Mouse (Mus musculus): ENCODE results near the gene B4galnt1. TPM values are rescaled to one million over a fixed set of nuclear protein-coding genes. Genes with fewer than 3 reads are reported as not detected.
"Not testable (repeated sequence)": the region's sequence is repeated elsewhere in the genome, so short reads cannot be mapped to it uniquely, and the experiment has no call there.

Gene B4galnt1
- total RNA-seq (2021): 1 to 10 TPM; 2.9 to 3.8 TPM
- long read RNA-seq, experiment 1, transcript B4galnt1-201 (11 exons, 2,395 nt): major isoform, 6 of 8 reads
- long read RNA-seq, experiment 1, partial matches to known transcripts: 2 of 8 reads
- long read RNA-seq, experiment 1, other reads (novel, unspliced or antisense): 0 of 8 reads
- long read RNA-seq, experiment 2, partial matches to known transcripts: 2 of 8 reads
- long read RNA-seq, experiment 2, other reads (novel, unspliced or antisense): 2 of 8 reads

GRCm38 (mm10) chr10:127164631-127165353 lies at the start of gene B4galnt1:
Gene B4galnt1 (plus strand): TSS chr10:127165225.
- peak; percentile 83 to 84 for DNase-seq
- intact Hi-C loops (cut with DNase I): loop anchor here (2.0 to 5.0 kb wide), 2 partner anchors 37 to 64 kb away; no protein-coding TSS in a partner anchor

DNA sequence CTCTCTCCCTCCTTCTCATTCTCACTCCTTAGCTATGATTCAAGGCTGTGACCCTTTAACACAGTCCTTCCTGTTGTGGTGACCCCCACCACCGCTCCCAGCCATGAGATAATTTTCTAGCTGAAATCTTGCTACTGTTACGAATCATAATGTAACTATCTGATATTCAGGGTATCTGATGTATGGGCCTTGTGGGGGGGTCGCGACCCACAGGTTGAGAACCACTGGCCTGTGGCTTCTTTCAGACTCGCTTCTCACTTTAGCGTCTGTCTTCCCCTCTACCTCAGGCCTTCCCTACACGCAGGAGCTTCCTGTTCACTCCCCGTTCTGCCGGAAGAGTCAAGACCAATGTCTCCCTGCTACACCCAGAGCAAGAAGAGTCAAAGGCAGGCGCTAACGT lies 46.6 kb upstream of the B4galnt1 start:
- DNase-seq: no peak
- intact Hi-C loops (cut with DNase I): no loop called here

- DNase-seq: no peak
- intact Hi-C loops (cut with DNase I): no loop called here
These were observed 45.8 kb upstream of the B4galnt1 start for GRCm38 (mm10) chr10:127119229-127119628.

DNA sequence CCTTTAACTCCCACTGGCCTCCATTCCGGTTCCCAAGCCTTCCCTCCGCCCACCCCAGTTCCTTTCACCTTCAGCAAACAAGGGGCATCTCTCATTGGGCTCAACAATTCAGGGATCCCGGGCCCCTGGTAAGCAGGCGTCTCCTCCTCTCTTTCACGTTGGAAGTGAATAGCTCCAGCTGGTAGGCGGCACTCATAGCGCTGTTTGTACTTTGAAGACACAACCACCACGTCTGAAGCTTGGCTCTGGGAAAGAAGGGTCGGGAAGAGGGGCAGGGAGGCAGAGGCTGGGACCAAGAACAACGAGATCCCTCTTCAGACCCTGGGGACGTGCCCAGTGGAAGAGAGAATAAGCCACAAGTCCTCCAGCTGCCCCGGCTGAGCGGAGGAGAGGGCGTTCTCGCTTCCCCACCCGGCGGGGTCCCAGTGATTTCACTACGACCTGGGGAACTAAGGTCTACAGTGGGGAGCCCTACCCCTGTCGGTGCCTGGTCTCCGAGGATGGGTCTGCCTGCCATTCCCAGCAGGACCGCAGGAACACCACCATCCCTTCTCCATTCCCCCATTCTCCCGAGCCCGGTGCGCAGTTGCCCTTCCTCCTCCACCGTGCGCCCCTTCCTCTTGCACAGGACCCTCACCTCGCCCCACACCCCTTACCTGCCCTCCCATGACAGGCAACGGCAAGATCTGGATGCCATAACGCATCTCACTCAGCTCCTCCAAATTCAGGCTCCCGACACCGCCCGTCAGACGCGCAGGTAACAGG lies 44.5 kb upstream of the B4galnt1 start:
- DNase-seq: no peak
- intact Hi-C loops (cut with DNase I): loop anchor here (5.0 kb wide), 1 partner anchor 192 kb away; the partner anchor contains the start of gene Mars

DNA sequence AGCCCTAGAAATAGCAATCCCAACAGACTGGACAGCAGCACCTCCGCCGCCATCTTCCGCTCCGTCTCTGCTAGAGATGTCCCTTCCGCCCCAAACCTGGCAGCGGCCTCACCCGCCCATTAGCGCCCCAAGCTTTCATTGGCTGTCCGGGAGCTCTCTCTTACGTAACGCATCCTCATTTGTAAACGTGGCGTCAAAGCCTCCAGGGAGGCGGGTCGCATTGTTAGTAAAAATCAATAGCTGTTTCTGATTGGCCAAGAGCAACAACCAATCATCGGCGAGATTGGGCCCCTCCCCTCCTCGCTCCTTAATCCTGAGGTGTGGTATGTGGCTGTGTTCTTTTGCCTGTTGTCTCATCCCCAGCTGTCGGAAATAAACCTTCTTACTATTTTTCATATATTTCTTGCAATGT lies 44.0 kb upstream of the B4galnt1 start, which contains the start of gene Os9:
Gene Os9 (minus strand): TSS at position 66 of the 412 bp plus-strand sequence.
- intact Hi-C loops (cut with DNase I): loop anchor here (5.0 kb wide), 1 partner anchor 191 kb away; the partner anchor contains the start of gene Mars
- DNase-seq: peak; percentile 93 to 96

GRCm38 (mm10) chr10:127122018-127122417 lies 43.0 kb upstream of the B4galnt1 start:
- intact Hi-C loops (cut with DNase I): loop anchor here (2.0 to 5.0 kb wide), 2 partner anchors 109 to 190 kb away; partner anchors contain the start of gene Mars

GRCm38 (mm10) chr10:127122784-127123435 lies 42.1 kb upstream of the B4galnt1 start:
- intact Hi-C loops (cut with DNase I): loop anchor here (2.0 to 5.0 kb wide), 2 partner anchors 108 to 189 kb away; partner anchors contain the start of gene Mars
- no peak for DNase-seq

More at GRCm38 (mm10) chr10:127122018-127122417, 43.0 kb upstream of the B4galnt1 start:
- DNase-seq: no peak

DNA sequence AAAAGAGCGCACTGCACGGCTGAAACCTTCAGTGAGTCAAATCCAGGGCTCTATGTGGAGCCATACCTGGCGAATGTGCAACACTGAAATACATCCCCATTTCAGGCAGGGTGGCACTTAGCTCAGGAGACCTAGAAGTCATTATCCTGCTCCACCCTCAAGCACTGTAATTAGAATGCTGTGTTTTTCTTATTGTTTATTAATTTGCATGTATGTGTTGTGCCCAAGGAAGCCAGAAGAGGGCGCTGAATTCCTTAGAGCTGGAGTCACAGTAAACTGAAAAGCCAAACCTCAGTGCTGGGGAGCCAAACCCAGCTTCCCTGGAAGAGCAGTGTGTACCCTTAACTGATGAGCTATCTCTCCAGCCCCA lies 41.6 kb upstream of the B4galnt1 start:
- intact Hi-C loops (cut with DNase I): loop anchor here (2.0 to 5.0 kb wide), 2 partner anchors 107 to 189 kb away; partner anchors contain the start of gene Mars
- DNase-seq: peak; percentile 63 to 74

GRCm38 (mm10) chr10:127125210-127126001 lies 39.6 kb upstream of the B4galnt1 start:
- DNase-seq: no peak
- intact Hi-C loops (cut with DNase I): loop anchor here (5.0 kb wide), 1 partner anchor 42 kb away; the partner anchor contains the start of gene B4galnt1

DNA sequence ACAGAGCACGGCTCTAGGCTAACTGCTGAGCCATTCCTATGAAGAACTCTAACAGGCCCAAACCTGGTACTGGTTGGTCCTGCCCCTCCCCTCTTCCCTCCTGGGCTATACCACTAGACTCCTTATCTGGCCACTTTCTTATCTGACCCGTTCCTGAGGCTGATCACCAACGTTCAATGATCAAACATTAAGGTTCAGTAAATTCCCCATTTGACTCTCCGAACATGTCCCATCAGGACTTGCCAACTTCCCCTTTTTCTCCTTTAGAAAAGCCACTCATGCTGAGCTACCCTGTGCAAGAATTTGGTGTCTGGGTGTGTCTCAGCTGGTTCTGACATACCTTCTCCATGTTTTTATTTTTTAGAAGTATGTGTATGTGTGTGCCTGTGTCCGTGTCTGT lies 38.4 kb upstream of the B4galnt1 start:
- intact Hi-C loops (cut with DNase I): loop anchor here (5.0 kb wide), 1 partner anchor 41 kb away; the partner anchor contains the start of gene B4galnt1
- no peak for DNase-seq

DNA sequence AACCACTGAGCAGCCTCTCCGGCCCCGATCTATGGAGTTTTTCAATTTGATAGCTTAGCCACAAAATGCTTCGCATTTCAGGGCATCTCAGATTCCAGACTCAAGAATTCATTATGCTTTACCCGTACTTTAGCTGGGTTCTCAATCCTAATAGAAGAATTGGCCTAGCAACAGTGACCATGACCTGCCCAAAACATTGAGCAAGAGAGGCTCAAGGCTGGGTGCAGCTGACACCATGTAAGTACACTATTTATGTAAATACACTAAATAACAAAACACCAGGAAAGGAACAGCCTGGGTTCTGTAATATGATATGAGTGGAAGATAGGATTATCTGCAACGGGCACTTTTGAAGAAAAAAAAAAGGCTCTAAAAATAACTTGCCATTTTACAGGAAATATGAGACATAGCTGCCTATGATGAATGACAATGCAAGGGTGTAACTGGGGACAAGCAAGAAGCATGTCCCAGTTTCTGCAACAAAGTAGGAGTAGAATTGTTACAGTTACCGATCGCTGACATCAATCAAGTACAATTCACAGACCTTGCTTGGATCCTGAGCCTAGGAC lies 37.2 kb upstream of the B4galnt1 start:
- no peak for DNase-seq
- intact Hi-C loops (cut with DNase I): loop anchor here (5.0 kb wide), 1 partner anchor 40 kb away; the partner anchor contains the start of gene B4galnt1

- intact Hi-C loops (cut with DNase I): loop anchor here (5.0 kb wide), 1 partner anchor 38 kb away; the partner anchor contains the start of gene B4galnt1
These were observed 35.6 kb upstream of the B4galnt1 start for GRCm38 (mm10) chr10:127129431-127129830.

DNA sequence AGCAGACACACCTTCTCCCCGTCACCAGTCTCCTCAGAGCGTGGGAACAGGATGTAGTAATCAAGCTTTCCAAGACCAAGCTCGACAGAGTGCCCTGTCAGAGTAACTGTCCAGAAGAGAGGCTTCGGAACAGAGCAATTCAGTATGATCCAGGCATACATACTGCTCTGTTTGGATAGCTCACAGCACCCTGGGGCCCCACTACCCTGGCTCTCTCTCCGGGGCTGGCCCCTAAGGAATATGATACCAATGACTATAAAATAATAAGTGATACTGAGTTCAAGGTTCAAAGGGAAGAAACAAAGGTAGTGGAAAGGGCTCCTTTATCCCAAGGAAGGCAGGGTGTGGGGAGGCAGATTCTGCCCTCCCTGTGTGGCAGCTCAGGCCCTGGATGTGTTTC lies 32.6 kb upstream of the B4galnt1 start:
- DNase-seq: no peak
- intact Hi-C loops (cut with DNase I): no loop called here

More at GRCm38 (mm10) chr10:127129431-127129830, 35.6 kb upstream of the B4galnt1 start:
- no peak for DNase-seq

DNA sequence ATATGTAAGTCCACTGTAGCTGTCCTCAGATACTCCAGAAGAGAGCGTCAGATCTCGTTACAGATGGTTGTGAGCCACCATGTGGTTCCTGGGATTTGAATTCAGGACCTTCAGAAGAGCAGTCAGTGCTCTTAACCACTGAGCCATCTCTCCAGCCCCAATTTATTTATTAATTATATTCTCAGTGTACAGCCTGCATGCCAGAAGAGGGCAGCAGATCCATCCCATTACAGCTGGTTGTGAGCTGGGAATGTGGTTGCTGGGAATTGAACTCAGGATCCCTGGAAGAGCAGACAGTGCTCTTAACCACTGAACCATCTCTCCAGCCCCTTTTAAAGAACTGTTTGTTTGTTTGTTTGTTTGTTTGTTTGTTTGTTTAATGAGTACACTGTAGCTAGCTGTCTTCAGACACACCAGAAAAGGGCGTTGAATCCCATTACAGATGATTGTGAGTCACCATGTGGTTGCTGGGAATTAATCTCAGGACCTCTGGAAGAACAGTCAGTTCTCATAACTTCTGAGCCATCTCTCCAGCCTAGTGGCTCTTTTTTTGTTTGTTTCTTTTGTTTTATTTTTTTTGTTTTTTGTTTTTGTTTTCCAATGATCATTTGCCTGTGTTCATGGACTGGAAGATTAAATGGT lies 30.5 kb upstream of the B4galnt1 start:
- DNase-seq; intact Hi-C loops (cut with DNase I): not testable (repeated sequence)

- intact Hi-C loops (cut with DNase I): no loop called here
- no peak for DNase-seq
These were observed 29.7 kb upstream of the B4galnt1 start for GRCm38 (mm10) chr10:127135118-127135836.

GRCm38 (mm10) chr10:127136510-127136909 lies 28.5 kb upstream of the B4galnt1 start:
- DNase-seq: no peak
- intact Hi-C loops (cut with DNase I): no loop called here

GRCm38 (mm10) chr10:127137896-127138295 lies 27.1 kb upstream of the B4galnt1 start:
- intact Hi-C loops (cut with DNase I): no loop called here
- DNase-seq: no peak

Data from heart, postnatal 14 days (tissue).